Mouse (Mus musculus): Measurements from ENCODE around the gene Mfap2. TPM values are rescaled to one million over a fixed set of nuclear protein-coding genes. Genes with fewer than 3 reads are reported as not detected.
A peak's percentile ranks its signal among the peaks of the same experiment; 100 is the strongest.

Mfap2 gene
- polyA plus RNA-seq (2012; rRNA removed) (7.1 and 10.5 TPM in 2 replicates), polyA plus RNA-seq (2014; fragmentation: Nextera tagmentation; extraction: Ambion mirVana) (11.0 and 11.6 TPM in 2 replicates)

DNA sequence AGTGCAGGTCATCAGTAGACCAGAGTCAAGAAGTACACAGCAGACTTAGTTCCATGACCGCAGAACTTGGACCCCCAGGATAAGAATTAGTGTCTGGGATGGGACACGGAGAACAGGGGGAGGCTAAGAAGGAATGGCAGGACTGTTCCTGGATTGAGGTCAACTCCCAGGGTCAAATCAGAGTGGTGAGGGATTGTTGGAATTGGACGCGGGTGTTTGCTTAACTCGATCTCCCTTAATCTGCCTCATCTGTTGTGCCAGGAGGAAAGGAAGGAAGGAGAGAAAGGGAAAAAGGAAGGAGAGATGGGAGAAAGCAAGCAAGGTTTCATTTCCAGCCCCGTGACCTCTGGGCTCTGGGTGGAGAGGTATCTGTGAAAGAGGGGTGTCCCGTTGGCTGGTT, at the start of gene Mfap2:
Gene Mfap2, plus strand, starts transcription at position 301 of the 400 bp plus-strand sequence.
- no peaks in the 10 kb centered on the region for H3K9me3 ChIP-seq (ENCODE audit: control insufficient read depth, low read length)
- H3K9ac ChIP-seq (replicated peaks): no peak within 1 kb of the TSS
- ATAC-seq (ENCODE audit: insufficient read depth) (no peak), DNase-seq (ENCODE audit: low read depth in 3 of 3, low spot score in 3 of 3) (no peak)
- WGBS (ENCODE audit: insufficient replicate concordance): 23% methylated on average over 7 of the region's 7 CpGs
- no peak for TF ChIP-seq EP300 (IDR thresholded peaks at IDR 0.05; ENCODE audit: low read depth)
- TF ChIP-seq CTCF (IDR thresholded peaks at IDR 0.05; ENCODE audit: low read depth): no peak
- peaks cover 12% of the 10 kb centered on the region for H3K27me3 ChIP-seq (ENCODE audit: control insufficient read depth, insufficient read depth, low read length)
- H3K4me1 ChIP-seq (replicated peaks; ENCODE audit: control insufficient read depth in 2 of 2, insufficient read depth in 2 of 2, low read length in 1 of 2): peaks cover 2 to 8% of the 10 kb centered on the region in 2 experiments; a peak in 3 of 4 replicates
- peak within 1 kb of the TSS; percentile 33 to 40 for H3K4me3 ChIP-seq (ENCODE audit: insufficient read depth in 1 of 2, low read depth in 2 of 2, low read length in 2 of 2)
- peak within 1 kb of the TSS; percentile 47 for H3K4me2 ChIP-seq (ENCODE audit: low read depth)
- no peak within 1 kb of the TSS for H3K27ac ChIP-seq
- no peaks in the 10 kb centered on the region for H3K36me3 ChIP-seq (replicated peaks; ENCODE audit: control insufficient read depth, insufficient read depth, low read depth)

DNA sequence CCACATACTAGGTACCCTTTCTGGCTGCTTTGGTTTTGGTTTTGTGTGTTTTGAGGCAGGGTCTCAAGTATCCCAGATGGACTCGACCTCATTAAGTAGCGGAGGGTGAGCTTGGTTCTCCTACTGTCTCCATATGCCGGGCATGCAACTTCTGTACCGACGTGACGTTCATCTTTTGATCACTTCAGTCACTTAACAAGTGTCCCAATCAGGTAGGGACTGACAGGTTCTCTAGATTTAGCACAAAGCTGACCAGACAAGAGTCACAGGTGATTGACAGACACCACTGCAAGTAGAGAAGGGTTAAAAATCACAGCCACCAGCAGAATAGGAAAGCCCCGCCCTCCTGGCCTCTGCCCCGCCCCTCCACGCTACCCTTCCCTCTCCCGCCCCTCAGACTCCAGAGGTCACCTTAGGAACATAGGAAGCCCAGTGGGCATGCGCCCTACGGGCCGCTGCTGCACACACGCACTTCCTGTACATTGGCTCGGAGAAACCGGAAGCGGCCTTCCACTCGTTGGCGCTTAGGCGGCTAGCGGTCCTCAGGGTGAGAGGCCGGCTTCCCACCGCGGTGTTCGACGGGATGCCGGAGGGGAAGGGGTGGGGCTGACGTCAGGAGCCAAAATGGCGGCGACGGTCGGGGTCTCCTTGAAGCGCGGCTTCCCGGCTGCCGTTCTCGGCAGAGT, 49.3 kb upstream of the Mfap2 start, which contains the start of gene Sdhb:
Gene Sdhb, plus strand, starts transcription at position 423 of the 686 bp plus-strand sequence.
- ATAC-seq (ENCODE audit: insufficient read depth) (peak; percentile 97), DNase-seq (ENCODE audit: low read depth in 3 of 3, low spot score in 3 of 3) (peak; percentile 93 to 94 (median 93))
- WGBS (ENCODE audit: insufficient replicate concordance): 4% methylated on average over 37 of the region's 37 CpGs
- peak within 1 kb of the TSS; percentile 84 to 92 for H3K4me3 ChIP-seq (ENCODE audit: insufficient read depth in 1 of 2, low read depth in 2 of 2, low read length in 2 of 2)
- peak within 1 kb of the TSS; percentile 5 for H3K27ac ChIP-seq
- peak within 1 kb of the TSS; percentile 79 for H3K9ac ChIP-seq (replicated peaks)
- H3K4me1 ChIP-seq (replicated peaks; ENCODE audit: control insufficient read depth in 2 of 2, insufficient read depth in 2 of 2, low read length in 1 of 2): peaks cover 16 to 19% of the 10 kb centered on the region in 2 experiments
- H3K4me2 ChIP-seq (ENCODE audit: low read depth): peak within 1 kb of the TSS; percentile 70
- no peaks in the 10 kb centered on the region for H3K36me3 ChIP-seq (replicated peaks; ENCODE audit: control insufficient read depth, insufficient read depth, low read depth)
- no peaks in the 10 kb centered on the region for H3K9me3 ChIP-seq (ENCODE audit: control insufficient read depth, low read length)
- H3K27me3 ChIP-seq (ENCODE audit: control insufficient read depth, insufficient read depth, low read length): no peaks in the 10 kb centered on the region; the same call in 1 of the 2 replicates
- TF ChIP-seq CTCF (IDR thresholded peaks at IDR 0.05; ENCODE audit: low read depth) (no peak), EP300 (IDR thresholded peaks at IDR 0.05; ENCODE audit: low read depth) (no peak)

DNA sequence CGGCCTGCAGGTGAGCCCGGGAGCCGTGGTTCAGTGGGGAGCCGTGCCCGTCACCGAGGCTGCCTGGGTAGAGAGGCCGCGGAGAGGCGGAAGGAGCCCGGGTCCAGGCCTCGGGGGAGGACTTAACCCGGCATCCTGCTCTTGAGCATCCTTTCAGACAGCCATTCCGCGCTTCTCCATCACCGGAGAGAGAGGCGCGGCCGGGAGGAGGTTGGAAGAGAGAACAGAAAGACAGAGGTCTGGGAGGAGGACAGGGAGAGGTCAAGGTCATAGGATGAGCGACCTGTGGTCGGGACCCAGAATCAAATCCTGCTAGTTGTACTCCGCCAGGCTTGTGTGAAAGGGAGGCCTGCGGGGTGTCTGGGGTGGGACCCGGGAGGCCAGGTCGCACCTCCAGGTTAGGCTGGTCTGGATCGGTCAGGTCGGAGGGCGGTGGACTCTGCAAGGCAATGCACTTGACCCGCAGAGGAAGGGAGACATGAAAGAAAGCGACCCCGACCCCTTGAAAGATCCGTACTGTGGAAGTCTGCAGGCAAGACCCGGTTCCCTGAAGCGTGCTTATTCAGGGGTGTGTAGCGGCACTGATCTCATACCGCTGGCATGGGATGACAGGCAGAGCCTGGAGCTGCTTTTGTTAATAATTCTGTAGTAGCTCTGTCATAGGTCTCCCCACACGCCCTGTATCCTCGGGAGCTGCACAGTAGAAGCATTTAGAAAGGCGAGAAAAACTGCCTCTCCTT, 48.6 kb upstream of the Mfap2 start:
- DNase-seq (ENCODE audit: low read depth in 3 of 3, low spot score in 3 of 3) (no peak), ATAC-seq (ENCODE audit: insufficient read depth) (peak; percentile 42)
- Histone ChIP-seq H3K9me3 (ENCODE audit: control insufficient read depth, low read length) (no peaks in the 10 kb centered on the region), H3K27me3 (ENCODE audit: control insufficient read depth, insufficient read depth, low read length) (no peaks in the 10 kb centered on the region; the same call in 1 of the 2 replicates), H3K9ac (replicated peaks) (peak overlapping the region; percentile 79), H3K4me2 (ENCODE audit: low read depth) (peak overlapping the region; percentile 70), H3K36me3 (replicated peaks; ENCODE audit: control insufficient read depth, insufficient read depth, low read depth) (peaks cover 1% of the 10 kb centered on the region; the same call in 1 of the 2 replicates), H3K4me1 (replicated peaks; ENCODE audit: control insufficient read depth in 2 of 2, insufficient read depth in 2 of 2, low read length in 1 of 2) (peaks cover 16 to 19% of the 10 kb centered on the region in 2 experiments), H3K27ac (peak overlapping the region; percentile 5), H3K4me3 (ENCODE audit: insufficient read depth in 1 of 2, low read depth in 2 of 2, low read length in 2 of 2) (peak overlapping the region; percentile 84 to 92)
- TF ChIP-seq EP300 (IDR thresholded peaks at IDR 0.05; ENCODE audit: low read depth) (no peak), CTCF (IDR thresholded peaks at IDR 0.05; ENCODE audit: low read depth) (no peak)
- 1% methylated on average over 38 of the region's 38 CpGs for WGBS (ENCODE audit: insufficient replicate concordance)

DNA sequence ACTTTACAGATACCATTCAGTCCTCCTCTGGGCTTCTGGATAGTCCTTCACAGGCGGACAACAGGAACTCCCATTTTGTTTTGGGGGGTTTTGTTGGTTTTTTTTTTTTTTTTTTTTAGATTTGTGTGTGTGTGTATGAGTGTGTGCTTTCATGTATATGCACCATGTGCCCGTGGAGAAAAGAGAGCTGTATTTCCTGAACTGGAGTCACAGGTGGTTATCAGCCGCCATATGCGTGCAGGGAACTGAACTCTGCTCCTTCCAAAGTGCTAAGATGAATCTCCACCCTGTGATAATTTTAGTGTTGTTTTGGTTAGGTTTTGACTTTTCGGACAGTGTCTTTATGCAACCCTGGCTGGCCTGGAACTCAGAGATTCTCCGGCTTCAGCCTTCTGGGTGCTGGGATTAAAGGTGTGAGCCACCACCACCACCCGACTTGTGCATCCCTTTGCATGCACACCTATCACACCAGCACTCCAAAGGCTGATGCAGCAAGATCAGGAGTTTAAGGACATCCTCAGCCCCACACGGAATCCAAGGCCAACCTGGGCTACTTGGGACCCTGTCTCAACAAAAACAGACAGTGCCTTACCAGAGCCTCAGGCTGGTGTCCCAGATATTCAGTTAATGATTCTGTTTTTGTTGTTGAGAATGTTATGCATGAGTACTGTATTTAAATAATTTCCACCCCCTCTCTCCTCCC, 47.9 kb upstream of the Mfap2 start:
- H3K36me3 ChIP-seq (replicated peaks; ENCODE audit: control insufficient read depth, insufficient read depth, low read depth): peaks cover 2% of the 10 kb centered on the region
- no peaks in the 10 kb centered on the region for H3K9me3 ChIP-seq (ENCODE audit: control insufficient read depth, low read length)

More for the DNA sequence above, 47.9 kb upstream of the Mfap2 start:
- WGBS (ENCODE audit: insufficient replicate concordance): 34% methylated on average over 8 of the region's 8 CpGs
- Histone ChIP-seq H3K27ac (peak overlapping the region; percentile 33; the same call in 1 of the 2 replicates), H3K9ac (replicated peaks) (peak overlapping the region; percentile 79), H3K27me3 (ENCODE audit: control insufficient read depth, insufficient read depth, low read length) (no peaks in the 10 kb centered on the region), H3K4me3 (ENCODE audit: insufficient read depth in 1 of 2, low read depth in 2 of 2, low read length in 2 of 2) (peak overlapping the region; percentile 84 to 92), H3K4me2 (ENCODE audit: low read depth) (peak overlapping the region; percentile 70), H3K4me1 (replicated peaks; ENCODE audit: control insufficient read depth in 2 of 2, insufficient read depth in 2 of 2, low read length in 1 of 2) (peaks cover 16 to 19% of the 10 kb centered on the region in 2 experiments)
- TF ChIP-seq EP300 (IDR thresholded peaks at IDR 0.05; ENCODE audit: low read depth) (no peak), CTCF (IDR thresholded peaks at IDR 0.05; ENCODE audit: low read depth) (no peak)
- ATAC-seq (ENCODE audit: insufficient read depth) (no peak), DNase-seq (ENCODE audit: low read depth in 3 of 3, low spot score in 3 of 3) (no peak)
